Mouse (Mus musculus) liver, postnatal 0 days (tissue): ENCODE results near the gene Zfp706. TPM values are rescaled to one million over a fixed set of nuclear protein-coding genes. Genes with fewer than 3 reads are reported as not detected.
A peak's percentile ranks its signal among the peaks of the same experiment; 100 is the strongest.

ENCODE experiments used
- ATAC-seq: fragments of 200-750 bp; cut with Nextera tagmentation; 2 replicates; pipeline ENCODE4 v1.8.0; 2017; ENCODE audit warnings: mild to moderate bottlenecking, moderate library complexity
- DNase-seq: peaks from one replicate; pipeline ENCODE4 v3.0.0-alpha.2; 2016
- H3K27ac ChIP-seq: fragments of 300-500 bp; sonication (generic); 2 replicates; pipeline ENCODE4 v1.5.1; 2014; ENCODE audit warnings: antibody characterized with exemption, moderate library complexity, mild to moderate bottlenecking, low read depth
- H3K27me3 ChIP-seq: fragments of 300-500 bp; sonication (generic); 2 replicates; pipeline ENCODE4 v1.6.1; 2014; ENCODE audit warnings: low read length, control low read depth, mixed read lengths; ENCODE audit not compliant: insufficient read depth
- H3K36me3 ChIP-seq: fragments of 300-500 bp; sonication (generic); replicated peaks from 2 replicates; pipeline ENCODE4 v1.6.1; 2014; ENCODE audit warnings: mild to moderate bottlenecking, control low read depth, low read length, moderate library complexity, mixed read lengths; ENCODE audit not compliant: insufficient read depth
- H3K4me1 ChIP-seq: fragments of 300-500 bp; sonication (generic); 2 replicates; pipeline ENCODE4 v1.6.1; 2014; ENCODE audit warnings: antibody characterized with exemption, mild to moderate bottlenecking, control low read depth; ENCODE audit not compliant: insufficient read depth
- H3K4me2 ChIP-seq: fragments of 300-500 bp; sonication (generic); 2 replicates; pipeline ENCODE4 v1.6.1; 2014; ENCODE audit warnings: low read depth, mild to moderate bottlenecking, low read length, moderate library complexity, mixed read lengths
- H3K4me3 ChIP-seq: fragments of 300-500 bp; sonication (generic); 2 replicates; pipeline ENCODE4 v1.5.1; 2014; ENCODE audit warnings: low read depth, low read length
- H3K9ac ChIP-seq: fragments of 300-500 bp; sonication (generic); replicated peaks from 2 replicates; pipeline ENCODE4 v1.6.1; 2014; ENCODE audit warnings: mild to moderate bottlenecking, moderate library complexity
- H3K9me3 ChIP-seq: fragments of 300-500 bp; sonication (generic); 2 replicates; pipeline ENCODE4 v1.6.1; 2016; ENCODE audit warnings: mild to moderate bottlenecking, control low read depth, low read length, mixed read lengths
- CTCF ChIP-seq: sonication (generic); IDR thresholded peaks from 2 replicates; pipeline ENCODE4 v1.5.1; 2016; ENCODE audit warnings: antibody characterized with exemption, low read depth
- EP300 ChIP-seq: IDR thresholded peaks from 2 replicates; pipeline ENCODE4 v1.6.1; 2016; ENCODE audit warnings: antibody characterized with exemption, low read depth, mild to moderate bottlenecking
- WGBS: fragments of 180-500 bp; shearing (Covaris S2); extraction: QIAGEN DNeasy Blood & Tissue Kit; methylation state at CpG from one replicate; pipeline ENCODE4 v1.1.7; 2014; ENCODE audit not compliant: insufficient replicate concordance; 5-methylcytosine and 5-hydroxymethylcytosine counted together
- polyA plus RNA-seq: library from polyadenylated mRNA; unstranded; fragments of >200 nt; fragmentation: Nextera tagmentation; extraction: Ambion mirVana; gene quantifications from 2 replicates; pipeline ENCODE4 v1.2.1, GENCODE M21; 2015

Zfp706 gene
- polyA plus RNA-seq, 1 experiment from 2014 or later, result 234 TPM

DNA sequence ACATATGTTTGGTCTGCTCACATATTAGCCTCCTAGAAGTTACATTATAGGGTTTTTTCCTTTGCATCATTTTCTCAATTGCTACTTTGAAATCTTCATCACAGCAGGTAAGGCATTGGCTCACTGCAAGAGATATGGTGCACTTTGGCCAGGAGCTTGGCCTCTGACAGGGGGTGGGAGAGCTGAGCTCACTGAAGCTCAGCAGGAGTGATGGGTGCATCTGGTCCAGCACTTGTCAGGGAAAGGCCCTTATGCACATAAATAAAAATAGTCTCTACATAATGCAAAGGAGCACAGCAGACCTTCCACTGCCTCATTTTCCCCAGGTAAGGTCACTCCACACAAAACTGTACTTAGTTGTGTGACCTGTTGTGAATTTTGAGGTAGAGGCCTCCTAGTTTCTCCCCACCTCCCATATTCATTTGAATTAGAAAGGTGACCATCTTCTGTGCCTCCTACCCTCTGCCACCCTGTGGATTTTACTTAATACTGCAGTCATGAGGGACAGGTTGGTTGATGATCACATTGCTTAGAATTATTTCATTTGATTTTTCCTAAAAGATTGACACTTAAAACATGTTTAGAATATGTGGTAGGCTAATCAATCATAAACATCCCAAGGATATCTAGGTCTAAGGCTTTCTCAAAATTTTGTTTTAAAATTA lies 13.1 kb upstream of the Zfp706 start:
- Histone ChIP-seq H3K4me3 (no peak overlapping the region), H3K36me3 (no peaks in the 10 kb centered on the region), H3K4me1 (no peaks in the 10 kb centered on the region), H3K4me2 (no peak overlapping the region), H3K27ac (no peak overlapping the region), H3K27me3 (no peaks in the 10 kb centered on the region), H3K9me3 (no peaks in the 10 kb centered on the region), H3K9ac (no peak overlapping the region)
- ATAC-seq (no peak), DNase-seq (no peak)
- TF ChIP-seq CTCF (peak; percentile 56), EP300 (no peak)

DNA sequence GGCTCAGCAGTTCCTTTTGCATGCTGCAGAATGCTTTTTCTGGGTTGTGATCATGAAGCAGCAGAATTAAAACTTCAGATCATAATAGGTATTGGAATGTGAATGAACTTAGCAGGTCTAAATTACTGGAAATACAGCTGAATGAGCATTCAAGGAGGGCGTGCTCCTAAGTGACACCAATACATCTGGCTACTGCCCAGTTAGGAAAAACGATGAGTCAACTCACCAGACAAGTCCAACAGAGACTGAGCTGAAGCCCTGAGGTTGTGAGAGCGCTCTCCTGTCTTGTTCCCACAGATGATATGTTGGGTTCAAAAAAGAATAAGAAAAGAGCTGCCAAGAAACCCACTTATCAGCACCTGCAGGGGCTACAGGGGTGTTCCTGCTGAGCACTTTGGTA lies 11.9 kb upstream of the Zfp706 start:
- Histone ChIP-seq H3K9me3 (no peaks in the 10 kb centered on the region), H3K27me3 (no peaks in the 10 kb centered on the region), H3K4me2 (no peak overlapping the region), H3K4me3 (no peak overlapping the region), H3K27ac (no peak overlapping the region), H3K4me1 (no peaks in the 10 kb centered on the region), H3K9ac (no peak overlapping the region), H3K36me3 (no peaks in the 10 kb centered on the region)
- no peak for ATAC-seq
- 72% methylated on average over 3 of the region's 3 CpGs for WGBS
- TF ChIP-seq EP300 (no peak), CTCF (no peak)
- no peak for DNase-seq

DNA sequence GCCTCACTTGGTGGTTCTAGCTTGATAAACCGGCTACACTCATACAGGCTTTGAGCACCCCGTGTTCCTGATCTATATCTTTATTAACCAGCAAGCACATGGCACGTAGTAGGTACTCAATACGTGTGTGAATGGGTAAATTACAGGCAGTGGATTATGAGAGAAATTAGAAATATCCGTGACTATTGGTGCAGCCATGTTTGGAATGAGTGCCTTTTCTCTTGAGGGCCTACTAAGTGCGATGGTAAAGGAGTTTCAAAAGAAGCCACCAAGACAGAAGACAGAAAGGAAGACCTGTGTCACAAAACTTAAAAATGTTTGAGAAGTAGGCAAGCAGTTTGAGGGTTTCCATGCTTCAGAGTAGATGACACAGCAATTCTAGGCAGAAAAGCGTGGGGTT lies 4.3 kb upstream of the Zfp706 start:
- no peak for DNase-seq
- TF ChIP-seq CTCF, result no peak
- no peak for TF ChIP-seq EP300
- peaks cover 12% of the 10 kb centered on the region for H3K4me1 ChIP-seq
- no peak overlapping the region for H3K27ac ChIP-seq
- no peaks in the 10 kb centered on the region for H3K9me3 ChIP-seq
- H3K4me2 ChIP-seq, result no peak overlapping the region
- H3K9ac ChIP-seq, result no peak overlapping the region
- WGBS, result 71% methylated on average over 7 of the region's 7 CpGs
- H3K4me3 ChIP-seq, result no peak overlapping the region
- no peaks in the 10 kb centered on the region for H3K36me3 ChIP-seq
- H3K27me3 ChIP-seq, result no peaks in the 10 kb centered on the region
- ATAC-seq, result no peak

GRCm38 (mm10) chr15:37011316-37011715 lies 3.7 kb upstream of the Zfp706 start:
- H3K4me3 ChIP-seq, result no peak overlapping the region
- TF ChIP-seq CTCF, result no peak
- TF ChIP-seq EP300, result no peak
- no peaks in the 10 kb centered on the region for H3K9me3 ChIP-seq
- no peaks in the 10 kb centered on the region for H3K27me3 ChIP-seq
- no peak for DNase-seq
- no peak overlapping the region for H3K9ac ChIP-seq
- WGBS, result 58% methylated on average over 3 of the region's 3 CpGs
- no peak overlapping the region for H3K4me2 ChIP-seq
- no peaks in the 10 kb centered on the region for H3K36me3 ChIP-seq
- H3K27ac ChIP-seq, result no peak overlapping the region
- peaks cover 12% of the 10 kb centered on the region for H3K4me1 ChIP-seq
- no peak for ATAC-seq

- TF ChIP-seq EP300 (no peak), CTCF (no peak)
- Histone ChIP-seq H3K4me1 (peaks cover 19% of the 10 kb centered on the region), H3K4me3 (no peak overlapping the region), H3K4me2 (no peak overlapping the region), H3K36me3 (peaks cover under 1% of the 10 kb centered on the region; the same call in 1 of the 2 replicates), H3K9ac (no peak overlapping the region), H3K27me3 (no peaks in the 10 kb centered on the region), H3K9me3 (no peaks in the 10 kb centered on the region), H3K27ac (peak overlapping the region; percentile 8; the same call in 1 of the 2 replicates)
- no peak for DNase-seq
- ATAC-seq, result no peak
Measured at GRCm38 (mm10) chr15:37008546-37008945, 973 bp upstream of the Zfp706 start.

- peak overlapping the region; percentile 99 for H3K27ac ChIP-seq
- H3K4me1 ChIP-seq, result peaks cover 21% of the 10 kb centered on the region
- no peak for ATAC-seq
- no peaks in the 10 kb centered on the region for H3K27me3 ChIP-seq
- H3K4me3 ChIP-seq, result peak overlapping the region; percentile 92
- WGBS, result 24% methylated on average over 8 of the region's 8 CpGs
- no peaks in the 10 kb centered on the region for H3K9me3 ChIP-seq
- no peak for DNase-seq
- H3K36me3 ChIP-seq, result peaks cover 7% of the 10 kb centered on the region
- TF ChIP-seq CTCF (no peak), EP300 (no peak)
- peak overlapping the region; percentile 99 for H3K9ac ChIP-seq
- peak overlapping the region; percentile 87 for H3K4me2 ChIP-seq
Measured at GRCm38 (mm10) chr15:37007959-37008419, 416 bp upstream of the Zfp706 start.
